Mouse (Mus musculus) megakaryocyte, embryonic 14.5 days (primary cell): Measurements from ENCODE around the gene Ggcx.

Experiments used
- FLI1 ChIP-seq: IDR thresholded peaks from 2 replicates; pipeline ENCODE4 v1.6.1; 2012; ENCODE audit warnings: low read length, inconsistent platforms, mixed read lengths
- GATA1 ChIP-seq: IDR thresholded peaks from 3 replicates; pipeline ENCODE4 v1.6.1; 2012; ENCODE audit warnings: mixed read lengths, low read length, inconsistent platforms, borderline replicate concordance

GRCm38 (mm10) chr6:72407119-72407518 lies 7.0 kb upstream of the Ggcx start:
- TF ChIP-seq GATA1 = no peak
- no peak for TF ChIP-seq FLI1
